Mouse (Mus musculus) heart, adult 2 months (tissue): Measurements from ENCODE around the gene Lmtk2. TPM values are rescaled to one million over a fixed set of nuclear protein-coding genes. Genes with fewer than 3 reads are reported as not detected.

ENCODE experiments used
- DNase-seq, 2 experiments: peaks; one replicate each; pipeline ENCODE4 v3.0.0; 2021
- H3K27ac ChIP-seq: fragments of 200-600 bp; 2 replicates; pipeline ENCODE4 v1.8.1; 2022
- H3K27me3 ChIP-seq: fragments of 200-500 bp; 2 replicates; pipeline ENCODE4 v1.6.1; 2012; ENCODE audit warnings: mild to moderate bottlenecking, low read length, inconsistent platforms, mixed read lengths; ENCODE audit not compliant: control insufficient read depth, insufficient read depth
- H3K36me3 ChIP-seq: fragments of 200-500 bp; 2 replicates; pipeline ENCODE4 v1.6.1; 2012; ENCODE audit warnings: low read length, inconsistent platforms; ENCODE audit not compliant: control insufficient read depth, insufficient read depth
- H3K4me1 ChIP-seq: fragments of 200-500 bp; 2 replicates; pipeline ENCODE4 v1.6.1; 2011; ENCODE audit warnings: low read length; ENCODE audit not compliant: control insufficient read depth, insufficient read depth
- H3K4me3 ChIP-seq: fragments of 200-600 bp; 2 replicates; pipeline ENCODE4 v1.8.1; 2022
- H3K79me2 ChIP-seq: fragments of 200-500 bp; replicated peaks from 2 replicates; pipeline ENCODE4 v1.6.1; 2012; ENCODE audit warnings: mild to moderate bottlenecking, inconsistent platforms, low read length, moderate library complexity, mixed read lengths; ENCODE audit not compliant: control insufficient read depth, insufficient read depth
- H3K9ac ChIP-seq: fragments of 200-500 bp; 2 replicates; pipeline ENCODE4 v1.6.1; 2012; ENCODE audit warnings: low read depth, mild to moderate bottlenecking, control low read depth, inconsistent platforms, low read length, mixed read lengths
- CTCF ChIP-seq: fragments of 200-600 bp; IDR thresholded peaks from 2 replicates; pipeline ENCODE4 v1.8.1; 2022; ENCODE audit warnings: antibody characterized with exemption, mild to moderate bottlenecking, moderate library complexity
- EP300 ChIP-seq: fragments of 200-500 bp; IDR thresholded peaks from 2 replicates; pipeline ENCODE4 v1.6.1; 2011; ENCODE audit warnings: low read depth, low read length, control low read depth; ENCODE audit not compliant: insufficient read depth
- POLR2A ChIP-seq: fragments of 200-500 bp; IDR thresholded peaks from 2 replicates; pipeline ENCODE4 v1.6.1; 2011; ENCODE audit warnings: mild to moderate bottlenecking, low read depth, low read length, control low read depth; ENCODE audit not compliant: insufficient read depth
- WGBS: fragments of 180-500 bp; shearing (Covaris S2); methylation state at CpG from one replicate; pipeline ENCODE4 v1.1.7; 2018; 5-methylcytosine and 5-hydroxymethylcytosine counted together
- intact Hi-C: fragments of 180-260 bp; cut with DNase I; formaldehyde crosslinking; loops from one replicate; pipeline ENCODE4 v1.15.1; 2025
- polyA plus RNA-seq: library from polyadenylated mRNA; depleted of rRNA; stranded (reverse); fragments of >200 nt; gene quantifications from 2 replicates; pipeline ENCODE4 v1.2.3, GENCODE M21; 2012
- total RNA-seq, 2 experiments: library from RNA; stranded (reverse); gene quantifications; 2 replicates each; pipeline ENCODE4 v1.2.3; 2021

Gene Lmtk2
- total and polyA plus RNA-seq, 3 experiments, result 12.5 to 30.3 (median 27.9) TPM

GRCm38 (mm10) chr5:144192673-144193072 is 92.4 kb downstream of the Lmtk2 start:
- Histone ChIP-seq H3K79me2 (no peaks in the 10 kb centered on the region), H3K27me3 (no peaks in the 10 kb centered on the region), H3K9ac (no peak overlapping the region), H3K4me1 (peaks cover 2% of the 10 kb centered on the region), H3K4me3 (no peak overlapping the region), H3K27ac (no peak overlapping the region), H3K36me3 (no peaks in the 10 kb centered on the region)
- DNase-seq, result no peak
- WGBS, result 58% methylated on average over 6 of the region's 6 CpGs
- TF ChIP-seq POLR2A (no peak), CTCF (no peak), EP300 (no peak)
- intact Hi-C loops, result no loop called here

- 81% methylated on average over 7 of the region's 7 CpGs for WGBS
- H3K36me3 ChIP-seq, result no peaks in the 10 kb centered on the region
- intact Hi-C loops, result no loop called here
- no peak overlapping the region for H3K27ac ChIP-seq
- no peak for DNase-seq
- H3K27me3 ChIP-seq, result no peaks in the 10 kb centered on the region
- H3K4me1 ChIP-seq, result no peaks in the 10 kb centered on the region
- H3K9ac ChIP-seq, result no peak overlapping the region
- no peak overlapping the region for H3K4me3 ChIP-seq
- no peaks in the 10 kb centered on the region for H3K79me2 ChIP-seq
- no peak for TF ChIP-seq EP300
Measured at GRCm38 (mm10) chr5:144194416-144194815, 94.2 kb downstream of the Lmtk2 start.

- intact Hi-C loops, result no loop called here
- H3K36me3 ChIP-seq, result no peaks in the 10 kb centered on the region
- DNase-seq, result no peak
- TF ChIP-seq EP300 (no peak), POLR2A (no peak), CTCF (no peak)
- H3K27me3 ChIP-seq, result no peaks in the 10 kb centered on the region
- H3K27ac ChIP-seq, result no peak overlapping the region
- no peaks in the 10 kb centered on the region for H3K79me2 ChIP-seq
- no peaks in the 10 kb centered on the region for H3K4me1 ChIP-seq
- H3K9ac ChIP-seq, result no peak overlapping the region
- WGBS, result 83% methylated on average over 8 of the region's 8 CpGs
- no peak overlapping the region for H3K4me3 ChIP-seq
Measured at GRCm38 (mm10) chr5:144195567-144195966, 95.3 kb downstream of the Lmtk2 start.

DNA sequence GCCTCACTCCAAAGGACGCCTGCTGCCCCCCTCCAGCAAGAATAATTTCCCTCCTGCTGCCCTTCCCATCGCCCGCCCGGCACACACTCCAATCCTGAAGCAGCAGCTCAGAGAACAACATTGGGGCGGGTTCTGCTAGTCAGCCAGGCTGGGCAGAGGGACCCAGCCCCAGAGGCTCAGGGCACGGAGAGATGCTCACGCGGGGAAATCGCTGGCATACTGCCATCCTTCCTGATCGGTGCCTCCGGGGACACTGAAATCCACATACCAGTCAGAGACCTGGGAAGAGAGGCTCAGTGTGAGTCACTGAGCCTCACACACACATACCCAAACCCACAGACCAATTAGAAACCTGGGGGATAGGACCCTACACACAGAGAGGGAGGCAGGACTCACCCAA is 100.4 kb downstream of the Lmtk2 start:
- Histone ChIP-seq H3K27ac (no peak overlapping the region), H3K27me3 (no peaks in the 10 kb centered on the region), H3K4me1 (no peaks in the 10 kb centered on the region), H3K79me2 (no peaks in the 10 kb centered on the region), H3K4me3 (no peak overlapping the region), H3K36me3 (no peaks in the 10 kb centered on the region), H3K9ac (no peak overlapping the region)
- 83% methylated on average over 11 of the region's 11 CpGs for WGBS
- DNase-seq, result no peak
- no peak for TF ChIP-seq EP300
- TF ChIP-seq POLR2A, result no peak
- intact Hi-C loops, result loop anchor here (10.0 kb wide), 1 partner anchor 184 kb away; no protein-coding TSS in a partner anchor

DNA sequence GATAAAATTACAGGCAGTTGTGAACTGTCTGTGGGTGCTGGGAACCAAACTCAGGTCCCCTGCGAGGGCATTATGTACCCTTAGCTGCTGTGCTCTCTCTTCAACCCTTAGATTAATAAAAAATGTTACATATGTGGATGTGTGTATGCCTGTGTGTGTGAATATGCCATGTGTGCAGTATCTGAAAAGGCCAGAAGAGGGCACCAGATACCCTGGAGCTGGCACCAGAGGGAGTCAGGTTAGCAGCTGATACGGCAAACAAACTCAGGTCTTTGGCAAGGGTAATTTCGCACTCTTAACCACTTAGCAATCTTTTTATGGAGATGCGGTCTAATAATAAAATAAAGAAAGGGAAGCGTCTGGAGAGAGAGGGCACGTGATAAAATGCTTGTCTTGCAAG is 102.2 kb downstream of the Lmtk2 start:
- intact Hi-C loops, result loop anchor here (10.0 kb wide), 1 partner anchor 182 kb away; no protein-coding TSS in a partner anchor
- H3K4me3 ChIP-seq, result no peak overlapping the region
- TF ChIP-seq EP300 (no peak), CTCF (peak; percentile 43), POLR2A (no peak)
- no peaks in the 10 kb centered on the region for H3K36me3 ChIP-seq
- H3K9ac ChIP-seq, result no peak overlapping the region
- no peak overlapping the region for H3K27ac ChIP-seq
- WGBS, result 99% methylated on average over 6 of the region's 6 CpGs
- no peaks in the 10 kb centered on the region for H3K79me2 ChIP-seq
- H3K4me1 ChIP-seq, result no peaks in the 10 kb centered on the region
- H3K27me3 ChIP-seq, result no peaks in the 10 kb centered on the region
- no peak for DNase-seq

GRCm38 (mm10) chr5:144203398-144203959 is 103.2 kb downstream of the Lmtk2 start:
- intact Hi-C loops, result loop anchor here (10.0 kb wide), 1 partner anchor 181 kb away; no protein-coding TSS in a partner anchor

More at GRCm38 (mm10) chr5:144203398-144203959, 103.2 kb downstream of the Lmtk2 start:
- no peaks in the 10 kb centered on the region for H3K4me1 ChIP-seq
- H3K27me3 ChIP-seq, result no peaks in the 10 kb centered on the region
- no peak overlapping the region for H3K4me3 ChIP-seq
- 85% methylated on average over 10 of the region's 10 CpGs for WGBS
- no peaks in the 10 kb centered on the region for H3K36me3 ChIP-seq
- H3K27ac ChIP-seq, result no peak overlapping the region
- H3K79me2 ChIP-seq, result no peaks in the 10 kb centered on the region
- no peak overlapping the region for H3K9ac ChIP-seq
- no peak for DNase-seq
- TF ChIP-seq EP300 (no peak), POLR2A (no peak), CTCF (no peak)
